Mouse (Mus musculus): Measurements from ENCODE around the gene Eif4e2.

GRCm38 (mm10) chr1:87239056-87239455, 25.3 kb downstream of the Eif4e2 start:
- no peak for TF ChIP-seq CTCF (IDR thresholded peaks at IDR 0.05; ENCODE audit: control insufficient read depth, insufficient read depth, low read length)
- TF ChIP-seq POLR2A (IDR thresholded peaks at IDR 0.05; ENCODE audit: borderline replicate concordance, control insufficient read depth, low read depth, low read length), result no peak

Data from bone marrow, adult 2 months (tissue).